In genomic region chr4:133121974-133122637, GRCm38 (mm10) we compare ENCODE assay signal across 16 mouse cellular contexts.
DNase-seq lines count a peak whose midpoint lies in the region; TF ChIP-seq lines count a peak whose summit lies in the region.
"Had no signal": no experiment of that assay in that cellular context is flagged by ENCODE, and none has a peak within 500 bp of the region (broad histone marks: within the 10 kb centered on the region; RNA-seq: fewer than 3 reads in every experiment).

No protein-coding gene starts in this region.

- no peaks in the 10 kb centered on the region for H3K27me3 ChIP-seq in E14TG2a.4 (ENCODE audit: insufficient read depth, low read length)
- H3K27me3 ChIP-seq: embryonic facial prominence, embryonic 13.5 days; forebrain, embryonic 12.5 days; hindbrain, embryonic 15.5 days; liver, embryonic 15.5 days; Patski had no signal

- peaks cover 6% of the 10 kb centered on the region for H3K9me3 ChIP-seq in E14TG2a.4 (ENCODE audit: low read length)
- H3K9me3 ChIP-seq: forebrain, embryonic 12.5 days; hindbrain, embryonic 15.5 days; liver, embryonic 15.5 days had no signal

- peak; percentile 28 for DNase-seq in embryo, embryonic 10.5 days (ENCODE audit: low spot score)
- no peak for DNase-seq in embryo, embryonic 11 days
- DNase-seq in kidney, postnatal 10 days, result peak; percentile 23
- no peak for DNase-seq in kidney, adult 8-10 months
- peak; percentile 47 for DNase-seq in induced T-regulatory cell, adult 2 months (ENCODE audit: low read depth)
- no peak for DNase-seq in urinary bladder, postnatal 36 days (ENCODE audit: low spot score in 2 of 2)
- DNase-seq in adrenal gland, adult (ENCODE audit: inconsistent age in 2 of 2, low spot score in 1 of 2), result no peak
- DNase-seq: cerebellum, postnatal 14 days; gastrocnemius, postnatal 14 days; spleen, adult 18-20 months had no signal

- TF ChIP-seq CTCF in E14TG2a.4 (conservative IDR thresholded peaks at IDR 0.05; ENCODE audit: low read length), result no peak

- H3K4me1 ChIP-seq in E14TG2a.4 (replicated peaks; ENCODE audit: low read depth, low read length), result peaks cover 77% of the 10 kb centered on the region

- H3K36me3 ChIP-seq in E14TG2a.4 (ENCODE audit: insufficient read depth, low read length), result peaks cover 9% of the 10 kb centered on the region; the same call in 1 of the 2 replicates
- H3K36me3 ChIP-seq: embryonic facial prominence, embryonic 13.5 days; forebrain, embryonic 12.5 days; hindbrain, embryonic 15.5 days; liver, embryonic 15.5 days had no signal

- H3K4me3 ChIP-seq in E14TG2a.4 (replicated peaks; ENCODE audit: low read length), result peak overlapping the region; percentile 48
- H3K4me3 ChIP-seq: embryonic facial prominence, embryonic 13.5 days; forebrain, embryonic 12.5 days; hindbrain, embryonic 15.5 days; liver, embryonic 15.5 days had no signal

Comparison
In these comparisons a context has a peak if more than half of its experiments do, and no peak if none do; other contexts are left out.
1. DNase-seq: peak in embryo, embryonic 10.5 days (single experiment), kidney, postnatal 10 days (single experiment) and induced T-regulatory cell, adult 2 months (single experiment); none in embryo, embryonic 11 days (single experiment), kidney, adult 8-10 months (0 of 2), urinary bladder, postnatal 36 days (0 of 2) and adrenal gland, adult (0 of 2).